Mouse (Mus musculus): ENCODE measurements around the gene Gm49405. TPM values are rescaled to one million over a fixed set of nuclear protein-coding genes. Genes with fewer than 3 reads are reported as not detected.

Gm49405 gene
- total RNA-seq, 2 experiments from 2014 or later, result 0.84 to 1.1 TPM

GRCm38 (mm10) chr19:3988066-3988465 is 12.4 kb upstream of the Gm49405 start:
- DNase-seq, result no peak

DNA sequence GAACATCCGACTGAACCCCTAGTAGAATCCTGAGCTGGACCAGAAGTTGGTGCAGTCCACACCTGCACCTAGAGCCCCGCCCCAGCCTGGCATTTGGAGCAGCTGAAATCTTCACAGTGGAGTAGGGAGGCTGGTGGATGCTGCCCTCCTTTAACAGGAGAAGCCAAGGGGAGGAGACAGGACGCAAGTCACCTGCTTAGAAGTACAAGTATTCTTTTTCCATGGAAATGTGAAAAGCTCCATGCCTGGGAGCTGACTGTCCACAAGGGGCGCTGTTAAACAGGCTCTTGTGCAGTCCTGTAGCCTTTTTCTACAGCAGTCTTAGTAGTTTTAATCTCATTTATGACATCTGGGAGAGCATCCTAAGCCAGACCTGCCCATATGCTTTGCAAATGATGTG is 11.7 kb upstream of the Gm49405 start:
- DNase-seq, result no peak

GRCm38 (mm10) chr19:3990804-3991203 is 9.6 kb upstream of the Gm49405 start:
- no peak for DNase-seq

DNA sequence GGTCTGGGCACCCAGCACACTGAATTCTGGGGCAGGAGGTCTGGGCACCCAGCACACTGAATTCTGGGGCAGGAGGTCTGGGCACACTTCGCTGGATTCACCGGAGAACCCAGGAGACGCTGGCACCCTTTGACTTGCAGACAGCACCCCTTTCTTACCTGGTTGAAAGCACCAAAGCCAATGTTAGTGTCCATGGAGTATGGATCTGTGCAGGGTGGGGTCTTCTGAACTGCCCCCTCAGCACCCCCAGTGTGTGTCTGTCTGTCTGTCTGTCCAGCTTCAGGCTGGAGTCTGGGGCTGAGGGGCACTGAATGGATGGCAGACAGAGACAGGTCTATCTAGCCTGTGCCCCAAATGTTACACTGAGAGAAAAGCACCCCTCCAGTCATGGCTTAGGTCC is 8.9 kb upstream of the Gm49405 start:
- no peak for DNase-seq

GRCm38 (mm10) chr19:3991966-3992365 is 8.5 kb upstream of the Gm49405 start:
- no peak for DNase-seq

GRCm38 (mm10) chr19:3992416-3992815 is 8.0 kb upstream of the Gm49405 start, which contains the start of gene Tbx10:
Gene Tbx10, plus strand, starts transcription at chr19:3992752.
- no peak for DNase-seq

DNA sequence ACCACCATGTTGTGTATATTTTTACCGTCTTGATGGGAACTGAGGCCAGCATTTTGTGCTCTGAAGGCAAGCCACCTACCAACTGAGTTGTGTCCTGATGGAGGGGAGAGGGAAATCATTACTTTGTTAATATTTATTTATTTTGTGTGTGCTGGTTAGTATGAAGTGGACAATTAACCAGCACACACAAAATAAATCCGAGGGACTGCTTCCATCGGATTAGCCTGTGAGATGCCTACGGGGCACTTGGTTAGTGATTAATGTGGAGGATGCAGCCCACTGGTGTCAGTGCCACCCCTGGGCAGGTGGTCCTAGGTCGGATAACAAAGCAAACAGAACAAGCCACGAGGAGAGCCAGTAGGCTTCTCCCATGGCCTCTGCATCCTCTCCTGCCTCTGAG is 5.5 kb upstream of the Gm49405 start:
- DNase-seq, result no peak

GRCm38 (mm10) chr19:3995505-3995904 is 4.9 kb upstream of the Gm49405 start:
- no peak for DNase-seq

DNA sequence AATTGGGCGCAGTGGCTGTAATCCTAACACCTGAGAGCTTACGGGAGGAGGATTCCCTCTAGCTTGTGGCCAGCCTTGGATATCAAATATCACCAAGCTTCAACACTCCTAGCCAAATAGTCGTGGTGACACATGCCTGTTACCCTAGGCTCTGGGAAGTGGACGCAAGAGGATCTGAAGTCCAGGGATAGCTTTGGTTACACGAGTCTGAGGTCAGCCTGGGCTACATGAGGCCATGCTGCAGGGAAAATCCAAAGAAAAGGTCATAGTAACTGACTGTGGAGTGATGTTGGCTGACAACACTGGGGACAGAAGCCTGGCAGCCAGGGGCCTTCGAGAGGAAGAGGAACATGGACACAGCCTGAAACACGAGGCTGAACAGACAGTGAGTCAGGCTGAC is 4.3 kb upstream of the Gm49405 start:
- no peak for DNase-seq

DNA sequence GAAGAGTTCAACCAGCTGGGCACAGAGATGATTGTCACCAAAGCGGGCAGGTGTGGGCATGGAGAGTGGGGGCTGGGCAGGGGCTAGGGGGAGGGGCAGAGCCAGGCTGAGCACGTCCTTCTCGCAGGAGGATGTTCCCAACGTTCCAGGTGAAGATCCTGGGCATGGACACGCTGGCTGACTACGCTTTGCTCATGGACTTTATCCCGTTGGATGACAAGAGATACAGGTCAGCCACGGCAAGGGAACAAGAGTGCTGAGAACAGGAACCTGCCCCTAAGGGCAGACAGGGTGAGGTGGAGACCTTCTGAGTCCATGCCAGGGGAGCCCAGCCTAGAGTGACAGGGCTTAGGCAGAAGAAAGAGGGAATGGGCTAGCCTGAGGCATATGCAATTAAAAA is 3.7 kb upstream of the Gm49405 start:
- no peak for DNase-seq

DNA sequence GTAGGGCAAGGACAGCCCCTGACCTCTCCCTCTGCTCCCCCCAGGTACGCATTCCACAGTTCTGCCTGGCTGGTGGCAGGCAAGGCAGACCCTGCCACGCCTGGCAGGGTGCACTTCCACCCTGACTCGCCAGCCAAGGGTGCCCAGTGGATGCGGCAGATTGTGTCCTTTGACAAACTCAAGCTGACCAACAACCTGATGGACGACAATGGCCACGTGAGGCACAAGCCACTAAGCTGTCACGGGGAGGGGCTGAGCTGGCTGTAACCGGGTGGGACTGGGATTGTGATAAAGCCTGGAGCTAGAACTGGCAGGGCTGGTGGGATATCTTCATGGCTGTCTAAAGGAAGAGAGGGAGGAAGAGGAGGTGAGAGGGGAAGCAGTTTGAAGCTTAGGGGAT is 3.2 kb upstream of the Gm49405 start:
- no peak for DNase-seq

DNA sequence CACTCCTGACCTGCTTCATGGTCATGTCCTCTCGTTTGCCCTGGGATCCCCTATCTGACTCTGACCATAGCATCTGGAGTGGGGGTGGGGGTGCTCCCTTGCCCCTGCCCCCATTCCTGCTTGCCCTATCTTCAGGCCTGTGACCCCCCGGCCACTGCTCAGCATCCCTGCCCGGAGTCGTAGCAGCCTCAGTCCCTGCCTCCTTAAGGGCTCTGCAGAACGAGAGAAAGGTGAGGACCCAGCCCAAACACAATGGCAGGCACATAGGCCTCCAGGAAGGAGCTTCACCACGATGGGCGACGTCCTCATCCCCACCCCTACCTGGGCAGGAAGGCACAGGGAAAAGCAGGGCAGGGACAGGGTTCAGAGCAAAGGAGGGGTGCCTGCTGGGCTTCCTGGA is 2.1 kb upstream of the Gm49405 start:
- DNase-seq, result no peak

DNA sequence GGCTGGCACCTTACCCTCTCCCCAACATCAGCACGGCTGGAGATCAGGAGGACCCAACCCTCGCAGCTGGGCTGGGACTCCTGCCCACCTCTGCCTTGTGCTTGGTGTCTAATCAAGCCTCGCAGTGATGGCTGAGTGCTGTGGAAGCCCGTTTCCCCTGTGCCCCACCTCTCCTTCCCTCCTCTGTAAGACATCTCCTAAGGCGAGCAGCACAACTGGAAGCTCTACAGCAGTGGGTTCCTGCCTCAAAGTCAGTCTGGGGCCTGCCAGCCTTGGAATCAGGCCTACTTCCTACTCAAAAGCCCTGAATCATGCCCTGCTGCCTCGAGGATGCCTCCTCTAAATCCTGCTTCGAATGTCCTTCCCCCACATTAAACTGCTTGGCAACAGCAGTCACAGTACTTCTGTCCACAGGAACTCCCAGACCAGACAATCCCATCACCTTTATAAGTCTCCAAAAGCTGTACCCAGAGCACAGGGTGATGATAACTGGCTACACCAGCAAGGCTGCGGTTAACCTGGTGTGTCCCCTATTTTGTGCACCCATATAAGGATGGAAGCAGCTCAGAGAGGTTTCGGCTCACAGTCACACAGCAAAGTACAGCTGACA is 1.2 kb upstream of the Gm49405 start:
- DNase-seq, result no peak

DNA sequence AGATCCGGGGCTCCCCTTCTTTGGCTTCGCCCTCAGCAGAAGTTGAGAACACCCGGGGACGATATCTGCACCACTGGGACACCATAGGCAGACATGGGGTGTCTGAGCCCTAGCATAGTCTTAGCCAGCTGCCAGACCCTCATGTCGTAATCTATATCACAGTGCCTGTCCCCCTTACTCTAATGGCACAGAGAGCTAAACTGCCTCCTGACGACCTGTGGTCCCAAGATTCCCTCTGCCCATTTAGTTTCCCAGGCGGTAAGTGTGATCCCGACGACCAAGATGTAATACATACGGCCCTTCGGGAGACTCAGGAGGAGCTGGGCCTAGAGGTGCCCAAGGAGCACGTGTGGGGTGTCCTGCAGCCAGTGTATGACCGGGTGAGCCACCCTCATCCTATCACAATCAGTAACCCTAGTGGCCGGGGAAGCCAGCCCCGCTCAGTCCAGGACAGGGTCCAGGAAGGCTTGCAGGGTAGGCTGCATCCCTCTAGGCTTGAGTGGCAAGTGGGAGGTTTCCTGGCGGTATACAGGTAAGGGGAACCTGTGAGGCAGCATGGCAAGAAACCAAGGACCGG is 611 bp downstream of the Gm49405 start:
- peak in 1 of 2 experiments; percentile 45 for DNase-seq

GRCm38 (mm10) chr19:4001752-4002151 is 1.3 kb downstream of the Gm49405 start:
- DNase-seq, result peak in 1 of 2 experiments; percentile 34

DNA sequence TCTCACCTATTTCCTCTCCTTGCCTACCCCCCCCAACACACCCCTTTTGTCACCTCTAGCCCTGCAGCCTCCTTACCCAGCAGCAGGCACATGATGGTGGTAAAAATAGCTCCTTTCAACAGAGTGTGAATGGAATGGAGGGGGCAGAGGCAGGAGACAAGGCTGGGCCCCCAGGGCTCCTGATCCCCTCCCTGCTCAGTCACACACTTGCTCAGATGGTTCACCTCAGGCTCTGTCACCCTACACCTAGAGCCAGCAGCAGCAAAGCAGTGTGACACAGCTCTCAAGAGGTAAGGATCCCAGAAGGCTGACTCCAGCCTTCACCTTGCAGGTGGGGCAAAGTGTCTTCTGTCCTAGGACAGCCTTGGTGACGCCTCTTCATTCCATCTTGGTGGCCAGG is 2.7 kb downstream of the Gm49405 start, which contains the start of gene Doc2g:
Gene Doc2g, plus strand, starts transcription at position 202 of the 400 bp plus-strand sequence.
- DNase-seq, result peak; percentile 52 to 70

- peak in 1 of 2 experiments; percentile 25 for DNase-seq
These were observed 3.2 kb downstream of the Gm49405 start for GRCm38 (mm10) chr19:4003641-4004040.

DNA sequence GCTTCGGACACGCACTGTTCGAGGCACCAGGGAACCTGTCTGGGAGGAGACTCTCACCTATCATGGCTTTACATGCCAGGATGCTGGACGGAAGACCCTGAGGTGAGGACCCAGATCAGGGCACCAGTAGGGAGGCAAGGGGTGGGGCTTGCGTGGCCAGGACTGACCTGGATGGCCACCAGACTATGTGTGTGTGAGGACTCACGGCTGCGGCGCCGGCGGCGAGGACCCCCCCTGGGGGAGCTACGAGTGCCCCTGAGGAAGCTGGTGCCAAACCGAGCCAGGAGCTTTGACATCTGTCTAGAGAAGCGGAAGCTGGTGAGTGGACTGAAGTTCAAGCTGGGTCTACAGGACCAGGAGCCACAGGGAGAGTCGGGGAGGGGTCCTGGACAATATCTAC is 3.9 kb downstream of the Gm49405 start:
- DNase-seq, result peak in 1 of 2 experiments; percentile 35

- DNase-seq, result no peak
These were observed 4.7 kb downstream of the Gm49405 start for GRCm38 (mm10) chr19:4005091-4005490.

DNA sequence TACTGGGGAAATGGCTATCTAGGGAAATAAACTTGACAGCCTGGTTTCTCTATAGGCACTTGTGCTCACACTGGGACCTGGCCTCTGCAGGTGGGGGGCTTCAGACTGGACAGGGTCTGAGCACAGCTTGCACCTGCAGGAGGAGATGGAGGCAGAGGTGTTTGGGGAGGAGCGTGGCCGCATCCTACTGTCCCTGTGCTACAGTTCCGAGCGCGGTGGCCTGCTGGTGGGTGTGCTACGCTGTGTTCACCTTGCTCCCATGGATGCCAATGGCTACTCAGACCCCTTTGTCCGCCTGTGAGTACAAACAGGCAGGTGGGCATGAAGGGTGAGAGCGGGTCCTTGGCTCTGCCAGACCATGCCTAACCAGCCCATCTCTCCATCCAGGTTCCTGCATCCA is 5.5 kb downstream of the Gm49405 start:
- DNase-seq, result no peak

GRCm38 (mm10) chr19:4011086-4011485 is 10.7 kb downstream of the Gm49405 start:
- DNase-seq, result no peak

DNA sequence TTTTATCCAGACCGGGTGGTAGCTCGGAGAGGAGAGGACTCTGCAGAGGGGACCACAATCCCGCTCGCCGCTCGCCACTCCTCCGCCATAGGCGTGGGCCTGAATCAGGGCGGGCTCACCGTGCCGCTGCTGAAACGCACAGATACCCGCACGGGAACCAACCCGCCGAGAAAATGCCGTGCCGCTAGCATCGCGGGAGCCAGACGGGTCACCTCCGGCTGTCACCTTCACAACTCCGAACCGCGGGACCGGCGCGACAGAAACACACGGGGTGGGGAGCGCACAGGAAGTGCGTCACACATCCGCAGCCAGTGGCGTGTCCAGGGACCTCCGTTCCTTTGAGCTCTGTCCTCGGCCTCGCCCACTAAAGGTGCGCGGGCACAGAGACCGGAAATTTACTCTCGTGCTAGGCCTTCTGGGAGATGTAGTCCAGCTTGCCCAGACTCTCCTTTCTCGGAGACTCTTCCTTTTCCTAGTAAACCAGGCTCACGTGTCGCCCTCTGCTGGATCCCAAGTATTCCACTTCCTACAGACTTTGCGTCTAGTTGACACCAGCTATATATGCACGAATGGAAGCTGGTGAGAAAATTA is 12.1 kb downstream of the Gm49405 start, which contains the start of gene Ndufv1:
Gene Ndufv1, minus strand, starts transcription at position 375 of the 591 bp plus-strand sequence.
- peak; percentile 97 to 99 for DNase-seq

GRCm38 (mm10) chr19:4013066-4013465 is 12.6 kb downstream of the Gm49405 start:
- no peak for DNase-seq

GRCm38 (mm10) chr19:4014802-4015201 is 14.4 kb downstream of the Gm49405 start:
- no peak for DNase-seq
